In genomic region chr12:99079873-99080272, GRCm38 (mm10) we compare ENCODE assay signal across 26 mouse cellular contexts.
DNase-seq lines count a peak whose midpoint lies in the region; ATAC-seq and TF ChIP-seq lines count a peak whose summit lies in the region.
"Had no signal": no experiment of that assay in that cellular context is flagged by ENCODE, and none has a peak within 500 bp of the region (broad histone marks: within the 10 kb centered on the region; RNA-seq: fewer than 3 reads in every experiment).

No protein-coding gene starts in this region.

- no peaks in the 10 kb centered on the region for H3K36me3 ChIP-seq in intestine, postnatal 0 days (ENCODE audit: control insufficient read depth, insufficient read depth)
- H3K36me3 ChIP-seq: forebrain, embryonic 12.5 days; hindbrain, embryonic 13.5 days had no signal

- H3K4me3 ChIP-seq in intestine, postnatal 0 days (ENCODE audit: low read depth, low read length) = no peak overlapping the region
- H3K4me3 ChIP-seq: erythroblast, embryonic 14.5 days; forebrain, embryonic 12.5 days; hindbrain, embryonic 13.5 days had no signal

- no peaks in the 10 kb centered on the region for H3K9me3 ChIP-seq in intestine, postnatal 0 days (ENCODE audit: control insufficient read depth)
- H3K9me3 ChIP-seq: forebrain, embryonic 12.5 days; hindbrain, embryonic 13.5 days had no signal

- peaks cover 17% of the 10 kb centered on the region for H3K27me3 ChIP-seq in intestine, postnatal 0 days (replicated peaks; ENCODE audit: control insufficient read depth, insufficient read depth, low read length)
- H3K27me3 ChIP-seq: hindbrain, embryonic 13.5 days; Patski had no signal

- H3K4me1 ChIP-seq in intestine, postnatal 0 days (replicated peaks; ENCODE audit: control insufficient read depth, insufficient read depth, low read length) = no peaks in the 10 kb centered on the region; the same call in 1 of the 2 replicates

- ATAC-seq in megakaryocyte, adult 5-6 weeks (ENCODE audit: poor library complexity, severe bottlenecking) = peak; percentile 65
- ATAC-seq in intestine, postnatal 0 days = no peak
- ATAC-seq: forebrain, postnatal 0 days; intestine, embryonic 16.5 days; Patski had no signal

- WGBS in intestine, postnatal 0 days = 70% methylated on average over 1 of the region's 1 CpGs

- DNase-seq in adrenal gland, postnatal 10 days = peak; percentile 50
- no peak for DNase-seq in adrenal gland, adult 8-10 months
- peak; percentile 18 for DNase-seq in 416B (ENCODE audit: low read depth)
- peak; percentile 84 for DNase-seq in gonadal fat pad, adult 2 months (ENCODE audit: low read depth)
- no peak for DNase-seq in cerebellum, adult 18-20 months
- DNase-seq: cerebellum, adult 2 months; cerebellum, postnatal 14 days; forebrain, postnatal 0 days; gastrocnemius, postnatal 14 days; heart, adult 18-20 months; heart, postnatal 4 days; kidney, adult 9 months; kidney, postnatal 14 days; layer of hippocampus, adult 9-11 months; midbrain, embryonic 14.5 days; right cerebral cortex, postnatal 25 days; thymus, postnatal 14 days had no signal

- no peak overlapping the region for H3K9ac ChIP-seq in intestine, postnatal 0 days (ENCODE audit: low read depth, low read length)
- H3K9ac ChIP-seq: forebrain, embryonic 12.5 days; forebrain, postnatal 0 days; hindbrain, embryonic 13.5 days had no signal

- TF ChIP-seq CTCF in intestine, postnatal 0 days (IDR thresholded peaks at IDR 0.05; ENCODE audit: low read depth) = no peak

- H3K27ac ChIP-seq in intestine, postnatal 0 days (ENCODE audit: low read depth, low read length) = no peak overlapping the region
- H3K27ac ChIP-seq: forebrain, embryonic 12.5 days; hindbrain, embryonic 13.5 days had no signal

- H3K4me2 ChIP-seq in intestine, postnatal 0 days (replicated peaks; ENCODE audit: low read depth) = no peak overlapping the region
- H3K4me2 ChIP-seq: forebrain, embryonic 12.5 days; heart, embryonic 11.5 days; hindbrain, embryonic 13.5 days; liver, embryonic 11.5 days had no signal

Comparison
In these comparisons a context has a peak if more than half of its experiments do, and no peak if none do; other contexts are left out.
1. DNase-seq: peak in adrenal gland, postnatal 10 days (single experiment), 416B (single experiment) and gonadal fat pad, adult 2 months (single experiment); none in adrenal gland, adult 8-10 months (single experiment) and cerebellum, adult 18-20 months (0 of 2).